8 mouse cellular contexts compared by ENCODE assay signal in genomic region chr7:117380036-117380417, GRCm38 (mm10). TPM values are rescaled to one million over a fixed set of nuclear protein-coding genes. Genes with fewer than 3 reads are reported as not detected.
DNase-seq lines count a peak whose midpoint lies in the region; ATAC-seq and TF ChIP-seq lines count a peak whose summit lies in the region.

No protein-coding gene starts in this region.

- no peak for ATAC-seq in forebrain, embryonic 14.5 days
- no peak for ATAC-seq in intestine, postnatal 0 days
- ATAC-seq in granulocyte monocyte progenitor cell, adult 5-6 weeks (replicated peaks; ENCODE audit: poor library complexity, severe bottlenecking) = no peak

- peak overlapping the region; percentile 88 for H3K4me2 ChIP-seq in forebrain, embryonic 14.5 days (ENCODE audit: low read length)
- H3K4me2 ChIP-seq in intestine, postnatal 0 days (replicated peaks; ENCODE audit: low read depth) = peak overlapping the region; percentile 96

- no peaks in the 10 kb centered on the region for H3K9me3 ChIP-seq in forebrain, embryonic 14.5 days (replicated peaks; ENCODE audit: control insufficient read depth, low read length)
- H3K9me3 ChIP-seq in intestine, postnatal 0 days (ENCODE audit: control insufficient read depth) = no peaks in the 10 kb centered on the region

- 0 out of 2 replicates have a peak, but pooled peaks cover 2% of the 10 kb centered on the region for H3K27me3 ChIP-seq in forebrain, embryonic 14.5 days (replicated peaks; ENCODE audit: control insufficient read depth, insufficient read depth, low read length)
- H3K27me3 ChIP-seq in intestine, postnatal 0 days (replicated peaks; ENCODE audit: control insufficient read depth, insufficient read depth, low read length) = 0 out of 2 replicates have a peak, but pooled peaks cover 4% of the 10 kb centered on the region
- no peaks in the 10 kb centered on the region for H3K27me3 ChIP-seq in splenic B cell, adult 2 months (ENCODE audit: control insufficient read depth, insufficient read depth, low read length, poor library complexity, severe bottlenecking)

- H3K36me3 ChIP-seq in forebrain, embryonic 14.5 days (ENCODE audit: control insufficient read depth, insufficient read depth, low read length) = no peaks in the 10 kb centered on the region
- no peaks in the 10 kb centered on the region for H3K36me3 ChIP-seq in intestine, postnatal 0 days (ENCODE audit: control insufficient read depth, insufficient read depth)
- no peaks in the 10 kb centered on the region for H3K36me3 ChIP-seq in splenic B cell, adult 2 months (ENCODE audit: control insufficient read depth, insufficient read depth, low read length, poor library complexity, severe bottlenecking)

- TF ChIP-seq CTCF in intestine, postnatal 0 days (IDR thresholded peaks at IDR 0.05; ENCODE audit: low read depth) = no peak

- H3K27ac ChIP-seq in forebrain, embryonic 14.5 days (ENCODE audit: low read depth, low read length) = no peak overlapping the region
- H3K27ac ChIP-seq in intestine, postnatal 0 days (ENCODE audit: low read depth, low read length) = no peak overlapping the region

- H3K4me3 ChIP-seq in forebrain, embryonic 14.5 days (ENCODE audit: low read depth, low read length) = peak overlapping the region; percentile 79
- H3K4me3 ChIP-seq in intestine, postnatal 0 days (ENCODE audit: low read depth, low read length) = peak overlapping the region; percentile 88

- 8% methylated on average over 7 of the region's 7 CpGs for WGBS in forebrain, embryonic 14.5 days
- WGBS in intestine, postnatal 0 days = 10% methylated on average over 7 of the region's 7 CpGs

- H3K4me1 ChIP-seq in forebrain, embryonic 14.5 days (ENCODE audit: control insufficient read depth, insufficient read depth, low read length) = peaks cover 22% of the 10 kb centered on the region
- 0 out of 2 replicates have a peak, but pooled peaks cover 7% of the 10 kb centered on the region for H3K4me1 ChIP-seq in intestine, postnatal 0 days (replicated peaks; ENCODE audit: control insufficient read depth, insufficient read depth, low read length)

- DNase-seq in 3134 (ENCODE audit: extremely low read depth, insufficient read length, low spot score) (peak; percentile 75), 416B (ENCODE audit: low read depth) (peak; percentile 40)
- no peak for DNase-seq in forebrain, embryonic 14.5 days (ENCODE audit: low spot score)
- peak; percentile 21 for DNase-seq in splenic B cell, adult 2 months (ENCODE audit: low read depth, low spot score)
- no peak for DNase-seq in embryo, embryonic 11 days
- DNase-seq in left cerebral cortex, postnatal 10 days (ENCODE audit: extremely low spot score in 1 of 2, low spot score in 2 of 2) = no peak

- intact Hi-C loops in left cerebral cortex, postnatal 10 days (cut with DNase I) = loop anchor here (5.0 to 10.0 kb wide), 4 partner anchors 115 to 722 kb away; no protein-coding TSS in a partner anchor

- H3K9ac ChIP-seq in forebrain, embryonic 14.5 days (ENCODE audit: low read length) = peak overlapping the region; percentile 85; the same call in 1 of the 2 replicates
- H3K9ac ChIP-seq in intestine, postnatal 0 days (ENCODE audit: low read depth, low read length) = no peak overlapping the region; the same call in 1 of the 2 replicates

RNA-seq across cellular contexts. Expression of gene Xylt1, which starts 0.8 kb away (rescaled TPM):
- polyA plus RNA-seq in forebrain, embryonic 14.5 days (2014; fragmentation: Nextera tagmentation; extraction: Ambion mirVana) = 1.5 and 2.2 TPM in 2 replicates
- 0.52 and 0.60 TPM in 2 replicates for polyA plus RNA-seq in intestine, postnatal 0 days (2015; fragmentation: Nextera tagmentation; extraction: Ambion mirVana)
- total RNA-seq in left cerebral cortex, postnatal 10 days (2021) = 10 to 100 TPM; 53.3 to 55.2 TPM
- total RNA-seq in granulocyte monocyte progenitor cell, adult 5-6 weeks (2014; fragmentation: Nextera tagmentation) = 21.9 and 26.8 TPM in 2 replicates
- total RNA-seq in granulocyte monocyte progenitor cell, adult 5-6 weeks (2017) = 16.2 and 20.9 TPM in 2 replicates

Comparison
In these comparisons a context has a peak if more than half of its experiments do, and no peak if none do; other contexts are left out.
1. DNase-seq: peak in 3134 (single experiment), 416B (single experiment) and splenic B cell, adult 2 months (single experiment); none in forebrain, embryonic 14.5 days (single experiment), embryo, embryonic 11 days (single experiment) and left cerebral cortex, postnatal 10 days (0 of 2).